Mouse (Mus musculus) frontal cortex, postnatal 25 days (tissue): ENCODE data around the gene Trpc4.

Experiments
- DNase-seq, 2 experiments: peaks; one replicate each; pipeline ENCODE4 v3.0.0; 2022; ENCODE audit warnings: low spot score in 2 of 2

Gene Trpc4

GRCm38 (mm10) chr3:54266943-54267342, 111.1 kb downstream of the Trpc4 start:
- DNase-seq: no peak

GRCm38 (mm10) chr3:54269180-54269579, 113.3 kb downstream of the Trpc4 start:
- no peak for DNase-seq

- DNase-seq: no peak
These were observed 118.8 kb downstream of the Trpc4 start for GRCm38 (mm10) chr3:54274651-54275050.

DNA sequence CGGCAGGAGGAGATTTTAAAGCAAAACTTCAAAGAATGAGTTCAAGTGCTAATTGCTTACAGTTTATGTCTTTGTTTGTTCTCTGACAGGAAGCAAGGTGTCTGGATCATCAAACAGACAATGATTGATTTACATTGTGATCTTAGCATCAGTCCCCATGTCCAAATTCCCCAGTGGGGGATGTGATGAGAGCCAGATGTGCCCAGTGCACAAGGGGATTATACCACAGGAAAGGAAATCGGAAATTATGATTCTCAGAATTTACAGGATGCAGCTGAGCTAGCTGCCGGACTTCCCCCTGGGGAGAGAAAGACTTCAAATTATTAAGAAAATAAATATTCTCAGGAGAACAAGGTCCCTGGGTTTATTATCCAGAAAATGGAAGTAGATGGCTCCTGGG, 133.9 kb downstream of the Trpc4 start:
- DNase-seq: no peak

- no peak for DNase-seq
These were observed 154.8 kb downstream of the Trpc4 start for GRCm38 (mm10) chr3:54310604-54311003.

GRCm38 (mm10) chr3:54314055-54314454, 158.2 kb downstream of the Trpc4 start:
- DNase-seq: no peak

DNA sequence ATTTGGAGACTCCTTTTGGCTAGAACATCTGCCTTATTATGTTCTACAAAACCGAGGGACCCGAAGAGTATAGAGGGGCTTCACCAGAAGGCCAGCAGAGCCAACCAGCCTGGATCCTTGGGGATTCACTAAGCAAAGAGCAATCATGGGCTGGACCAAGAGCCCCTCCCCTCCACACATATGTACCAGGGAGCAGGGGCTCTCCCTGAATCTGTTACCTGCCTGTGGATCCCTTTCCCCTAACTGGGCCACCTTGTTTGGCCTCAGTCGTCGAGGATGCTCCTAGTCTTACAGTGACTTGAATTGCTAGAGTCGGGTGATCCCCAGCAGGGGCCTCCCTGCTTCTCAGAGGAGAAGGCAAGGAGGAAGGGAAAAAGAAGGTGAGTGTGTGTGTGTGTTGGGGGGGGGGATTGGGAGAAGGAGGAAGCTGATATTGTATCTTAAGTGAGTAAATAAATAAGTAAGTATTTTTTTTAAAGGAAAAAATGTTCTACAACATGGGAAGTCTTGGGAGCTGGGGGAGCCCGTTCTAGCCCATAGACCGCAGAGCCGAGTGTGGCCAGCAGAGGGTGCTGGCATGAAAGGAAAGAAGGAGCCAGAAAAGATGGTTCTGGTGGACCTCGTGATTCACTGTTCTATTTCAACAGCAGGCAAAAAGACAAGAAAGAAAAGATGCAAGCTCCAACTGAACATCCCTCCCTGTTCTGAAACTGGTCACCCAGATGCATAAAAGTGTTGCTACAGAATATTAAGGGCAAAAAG, 197.2 kb downstream of the Trpc4 start:
- DNase-seq: peak; percentile 66

- no peak for DNase-seq
These were observed 201.7 kb downstream of the Trpc4 start for GRCm38 (mm10) chr3:54357561-54357960.

DNA sequence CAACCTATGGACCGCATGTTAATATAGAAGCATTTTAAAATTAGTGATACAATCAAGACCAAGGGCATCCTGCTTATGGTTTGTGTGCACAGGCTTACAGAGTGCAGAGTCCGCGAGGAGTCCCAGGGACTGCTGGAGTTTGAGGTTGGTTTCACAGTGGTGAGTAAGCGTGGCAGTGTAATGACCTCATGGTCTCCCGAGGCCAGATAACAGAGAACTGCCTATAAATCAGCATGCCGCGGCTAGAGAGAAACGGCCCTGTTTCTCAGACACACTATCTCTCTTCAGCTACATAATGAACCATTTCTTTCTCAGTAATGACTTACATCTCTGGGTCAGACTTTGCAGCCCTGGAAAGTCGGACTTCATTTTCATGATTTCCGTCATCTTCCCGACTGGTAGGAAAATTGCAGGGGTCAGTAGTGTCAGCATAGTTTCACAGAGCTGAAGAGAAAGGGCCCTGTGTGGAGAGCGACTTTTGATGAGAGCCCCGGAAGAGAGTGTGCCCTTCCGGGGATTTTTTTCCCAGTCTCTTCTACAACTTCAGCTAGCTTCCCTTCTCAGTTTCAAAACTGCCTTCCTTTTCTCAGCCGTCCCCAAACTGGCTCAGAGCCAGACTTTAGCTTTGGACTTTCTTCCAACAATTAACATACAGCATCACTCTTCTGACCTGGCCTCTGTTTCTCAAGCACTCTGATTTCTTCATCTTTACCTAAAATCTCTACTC, 202.8 kb downstream of the Trpc4 start:
- DNase-seq: no peak

GRCm38 (mm10) chr3:54360897-54361296, 205.1 kb downstream of the Trpc4 start, which contains the start of gene Postn:
Gene Postn (plus strand): TSS chr3:54361109.
- no peak for DNase-seq

DNA sequence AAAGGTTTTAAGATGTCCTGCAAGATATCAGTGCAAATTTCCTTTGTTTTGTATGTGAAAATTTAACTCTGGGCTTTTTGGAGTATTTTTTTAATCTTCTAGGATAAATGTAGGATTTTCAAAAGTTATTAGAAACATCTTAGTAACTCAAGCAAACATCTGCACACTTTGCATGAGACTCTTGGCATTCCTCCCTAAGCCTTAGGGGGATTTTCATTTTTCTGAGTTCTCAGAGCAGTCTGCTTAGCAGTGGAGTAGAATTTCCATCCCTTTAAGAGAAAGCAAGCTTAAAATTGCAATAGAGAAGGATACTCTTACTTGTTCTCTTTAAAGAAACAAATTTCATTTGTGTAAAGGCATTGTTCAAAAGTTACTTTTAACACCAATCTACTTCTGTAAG, 205.8 kb downstream of the Trpc4 start:
- no peak for DNase-seq
